Mouse (Mus musculus) cerebral cortex, adult 2 months (tissue): ENCODE results near the gene Cks1b.

ENCODE experiments used
- WGBS: fragments of 180-500 bp; shearing (Covaris S2); methylation state at CpG from one replicate; pipeline ENCODE4 v1.1.7; 2018; 5-methylcytosine and 5-hydroxymethylcytosine counted together

Cks1b gene

GRCm38 (mm10) chr3:89425876-89426275 lies 7.7 kb upstream of the Cks1b start:
- 96% methylated on average over 4 of the region's 4 CpGs for WGBS

DNA sequence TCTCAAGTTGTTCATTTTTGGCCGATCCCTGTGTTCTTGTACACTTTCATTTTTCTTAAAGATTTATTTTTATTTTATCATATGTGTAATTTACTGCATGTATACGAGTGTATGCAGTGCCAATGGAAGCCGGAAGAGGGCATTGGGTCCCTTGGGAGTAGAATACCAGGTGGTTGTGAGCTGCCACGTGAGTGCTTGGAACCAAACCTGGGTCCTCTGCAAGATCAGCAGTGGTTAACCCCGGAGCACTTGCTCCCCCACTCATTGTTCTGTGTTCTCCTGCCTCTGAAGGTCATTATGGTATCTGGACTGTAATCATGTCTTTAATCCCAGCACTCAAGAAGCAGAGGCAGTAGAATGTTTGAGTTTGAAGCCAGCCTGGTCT lies 7.0 kb upstream of the Cks1b start:
- 75% methylated on average over 5 of the region's 5 CpGs for WGBS

GRCm38 (mm10) chr3:89424416-89425140 lies 6.4 kb upstream of the Cks1b start:
- WGBS, result 93% methylated on average over 5 of the region's 5 CpGs

DNA sequence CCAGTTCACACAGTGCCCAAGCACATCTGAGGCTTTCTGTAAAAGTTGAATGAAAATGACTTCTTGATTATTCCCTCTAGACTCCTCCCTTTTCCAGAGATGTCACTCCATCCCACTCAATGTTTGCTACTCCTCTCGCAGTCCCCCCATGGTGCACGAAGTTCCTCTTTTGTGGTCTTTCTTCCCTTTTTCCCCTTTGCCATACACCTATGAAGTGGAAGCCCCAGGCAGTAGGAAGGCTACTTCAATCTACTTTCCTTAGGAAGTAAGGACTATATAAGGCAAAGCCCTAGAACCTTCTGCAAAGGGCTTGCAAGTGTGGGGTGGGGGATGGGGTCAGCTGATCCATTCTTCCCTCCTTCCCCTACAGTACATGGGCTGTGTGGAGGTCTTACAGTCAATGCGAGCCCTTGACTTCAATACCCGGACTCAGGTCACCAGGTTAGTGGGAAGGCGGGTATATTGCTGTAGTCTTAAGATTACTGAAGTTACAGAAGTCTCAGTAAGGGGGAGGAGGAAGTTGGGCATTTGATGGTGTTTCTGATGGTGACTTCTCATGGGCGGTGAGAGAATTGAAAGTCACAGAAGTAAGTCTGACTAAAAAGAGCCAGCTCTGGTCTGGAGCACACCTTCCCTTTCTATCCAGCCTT lies 4.5 kb upstream of the Cks1b start:
- whole genome bisulfite sequencing, result 69% methylated on average over 6 of the region's 6 CpGs

DNA sequence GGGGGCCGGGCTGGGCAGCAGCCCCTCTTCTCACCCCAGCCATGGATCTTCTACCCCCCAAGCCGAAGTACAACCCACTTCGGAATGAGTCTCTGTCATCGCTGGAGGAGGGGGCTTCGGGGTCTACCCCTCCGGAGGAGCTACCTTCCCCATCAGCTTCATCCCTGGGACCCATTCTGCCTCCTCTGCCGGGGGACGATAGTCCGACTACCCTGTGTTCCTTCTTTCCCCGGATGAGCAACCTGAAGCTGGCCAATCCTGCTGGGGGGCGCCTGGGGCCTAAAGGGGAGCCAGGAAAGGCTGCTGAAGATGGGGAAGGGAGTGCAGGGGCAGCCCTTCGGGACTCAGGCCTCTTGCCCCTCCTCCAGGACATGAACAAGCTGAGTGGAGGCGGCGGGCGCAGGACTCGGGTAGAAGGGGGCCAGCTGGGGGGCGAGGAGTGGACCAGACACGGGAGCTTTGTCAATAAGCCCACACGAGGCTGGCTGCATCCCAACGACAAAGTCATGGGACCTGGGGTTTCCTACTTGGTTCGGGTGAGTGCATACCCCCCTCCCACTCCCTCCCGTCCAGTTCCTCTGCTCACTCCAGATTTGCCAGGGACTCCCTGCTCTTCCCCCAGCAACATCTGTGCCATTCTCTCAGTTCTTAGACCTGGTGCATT lies 3.8 kb upstream of the Cks1b start:
- WGBS, result 17% methylated on average over 22 of the region's 22 CpGs

- 9% methylated on average over 11 of the region's 11 CpGs for WGBS
Measured at GRCm38 (mm10) chr3:89421002-89421774, 3.0 kb upstream of the Cks1b start.

GRCm38 (mm10) chr3:89420421-89420820 lies 2.2 kb upstream of the Cks1b start:
- WGBS, result 71% methylated on average over 2 of the region's 2 CpGs

- 51% methylated on average over 3 of the region's 3 CpGs for WGBS
Measured at GRCm38 (mm10) chr3:89419981-89420380, 1.8 kb upstream of the Cks1b start.

- WGBS, result 12% methylated on average over 9 of the region's 9 CpGs
Measured at GRCm38 (mm10) chr3:89419571-89419970, 1.4 kb upstream of the Cks1b start.

DNA sequence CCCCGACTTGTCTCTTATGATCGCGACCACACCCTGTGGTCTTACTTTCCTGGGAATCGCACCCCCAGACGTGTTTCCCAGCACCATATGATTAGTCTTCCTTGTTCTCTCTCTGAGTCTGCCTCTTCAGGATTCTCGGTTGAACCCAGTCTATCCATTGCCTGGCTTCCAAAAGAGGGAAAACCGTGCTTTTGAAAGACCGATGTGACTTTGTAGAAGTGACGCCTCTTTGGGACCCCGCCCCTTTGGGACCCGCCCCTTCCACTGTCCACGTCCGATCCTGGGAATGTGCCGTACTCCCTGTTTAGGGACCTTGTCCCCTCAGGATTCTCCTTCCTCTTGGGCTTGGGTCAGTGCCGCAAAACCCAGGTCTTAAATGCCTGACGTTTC lies 673 bp upstream of the Cks1b start:
- whole genome bisulfite sequencing, result under 1% methylated on average over 16 of the region's 16 CpGs

GRCm38 (mm10) chr3:89417840-89418169 lies 378 bp downstream of the Cks1b start:
- under 1% methylated on average over 20 of the region's 20 CpGs for WGBS

GRCm38 (mm10) chr3:89417131-89417530 lies 1.1 kb downstream of the Cks1b start:
- WGBS, result 32% methylated on average over 2 of the region's 2 CpGs

GRCm38 (mm10) chr3:89416158-89416557 lies 2.0 kb downstream of the Cks1b start:
- WGBS, result 96% methylated on average over 8 of the region's 8 CpGs

GRCm38 (mm10) chr3:89411490-89412393 lies 6.4 kb downstream of the Cks1b start, which contains the start of gene Flad1:
TSS of gene Flad1 (minus strand) at chr3:89411870.
- WGBS, result 3% methylated on average over 28 of the region's 28 CpGs

- WGBS, result 75% methylated on average over 10 of the region's 10 CpGs
Measured at GRCm38 (mm10) chr3:89410864-89411263, 7.3 kb downstream of the Cks1b start.

- WGBS, result 81% methylated on average over 3 of the region's 3 CpGs
Measured at GRCm38 (mm10) chr3:89409701-89410100, 8.5 kb downstream of the Cks1b start.

GRCm38 (mm10) chr3:89408448-89408847 lies 9.7 kb downstream of the Cks1b start:
- WGBS, result 74% methylated on average over 16 of the region's 16 CpGs

DNA sequence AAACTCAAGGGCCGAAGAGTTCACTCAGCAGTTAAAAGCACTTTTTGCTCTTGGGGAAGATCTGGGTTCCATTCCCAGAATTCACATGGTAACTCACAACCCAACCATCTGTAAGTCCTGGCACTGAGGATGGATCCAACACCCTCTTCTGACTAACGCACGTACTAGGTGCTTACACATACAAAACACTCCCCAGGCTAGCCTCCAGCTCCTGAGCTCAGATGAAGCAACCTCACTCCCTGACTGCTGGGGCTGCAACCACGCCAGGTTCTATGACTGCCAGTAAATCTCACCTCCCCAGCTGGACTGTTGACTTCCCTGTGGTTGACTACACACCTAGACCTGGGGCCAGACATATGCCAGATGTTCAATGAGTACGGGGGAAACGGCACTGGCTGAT lies 11.3 kb downstream of the Cks1b start:
- 72% methylated on average over 6 of the region's 6 CpGs for WGBS

DNA sequence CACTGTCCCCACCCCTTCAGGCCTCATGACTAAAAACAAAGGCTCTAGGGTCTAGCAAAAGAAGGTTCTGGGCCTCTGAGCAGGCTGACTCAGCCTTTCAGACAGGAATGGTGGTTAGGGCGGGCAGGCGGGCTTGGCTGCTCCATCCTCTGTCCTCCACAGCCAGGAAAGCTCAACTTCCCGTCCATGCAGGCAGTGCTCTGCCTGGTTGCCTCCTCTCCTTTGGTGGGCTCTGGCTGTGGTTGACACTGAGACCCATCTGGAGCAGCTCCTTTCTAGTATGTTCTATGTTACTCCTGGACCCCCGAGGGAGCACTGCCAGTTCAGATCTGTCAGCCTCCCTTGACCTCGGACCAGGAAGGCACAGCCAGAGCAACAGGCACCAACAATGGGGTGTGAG lies 15.5 kb downstream of the Cks1b start, which contains the start of gene Lenep:
Lenep (minus strand) TSS at position 101 of the 400 bp plus-strand sequence.
- WGBS, result 82% methylated on average over 5 of the region's 5 CpGs

DNA sequence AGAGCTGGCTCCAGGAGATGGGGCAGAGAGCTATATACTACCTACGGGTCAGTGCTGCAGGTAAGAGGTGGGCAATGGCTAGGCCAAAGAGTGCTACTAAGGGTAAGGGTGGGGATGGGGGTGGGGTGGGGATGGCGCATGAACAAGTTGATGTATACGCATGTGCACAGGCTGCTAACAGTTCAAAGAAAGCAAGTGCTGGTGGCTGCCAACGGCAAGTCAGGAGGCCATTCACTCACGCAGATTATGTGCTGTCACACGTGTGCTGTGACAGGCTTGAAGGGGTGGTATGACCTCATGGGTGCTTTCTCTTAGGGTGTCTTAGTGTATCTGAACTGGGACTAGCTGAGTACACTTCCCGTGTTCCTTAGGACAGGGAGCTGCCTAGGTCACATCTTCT lies 16.9 kb downstream of the Cks1b start:
- 91% methylated on average over 7 of the region's 7 CpGs for WGBS

- WGBS, result under 1% methylated on average over 4 of the region's 4 CpGs
Measured at GRCm38 (mm10) chr3:89396654-89397005, 21.6 kb downstream of the Cks1b start.
